In the genomic region with DNA sequence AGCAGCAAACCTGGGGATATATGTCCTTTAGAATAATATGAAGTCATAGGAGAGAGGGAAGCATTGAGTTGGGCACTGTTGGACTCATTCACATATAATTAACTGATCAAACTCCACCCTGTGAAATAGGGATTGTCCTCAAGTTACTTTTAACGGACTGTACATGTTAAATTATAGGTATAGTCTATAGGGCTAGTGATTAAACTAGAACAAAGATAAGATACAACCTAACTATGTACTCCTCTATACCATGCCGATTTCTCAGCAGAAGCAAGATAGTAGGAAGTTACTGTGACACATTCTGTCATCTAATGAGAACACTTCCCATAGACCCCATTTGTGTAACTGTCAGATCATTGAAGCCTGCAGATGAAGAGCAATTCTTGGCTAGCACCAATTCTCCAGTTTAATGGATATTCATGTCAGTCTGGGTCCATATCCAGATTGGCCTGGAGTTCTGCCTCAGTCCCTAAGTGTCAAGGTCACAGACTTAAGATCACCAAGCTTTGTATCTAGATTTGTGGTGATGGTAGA, we compare ENCODE assay signal across 18 mouse cellular contexts. TPM values are rescaled to one million over a fixed set of nuclear protein-coding genes. Genes with fewer than 3 reads are reported as not detected.
A peak's percentile ranks its signal among the peaks of the same experiment; 100 is the strongest.
DNase-seq lines count a peak whose midpoint lies in the region; ATAC-seq and TF ChIP-seq lines count a peak whose summit lies in the region.
"Had no signal": no experiment of that assay in that cellular context is flagged by ENCODE, and none has a peak within 500 bp of the region (broad histone marks: within the 10 kb centered on the region; RNA-seq: fewer than 3 reads in every experiment).

No protein-coding gene starts in this region.

- ATAC-seq in liver, embryonic 11.5 days (replicated peaks; ENCODE audit: low FRiP score), result no peak
- ATAC-seq in liver, embryonic 12.5 days, result no peak
- ATAC-seq: forebrain, embryonic 16.5 days had no signal

- no peak overlapping the region for H3K27ac ChIP-seq in liver, embryonic 11.5 days (ENCODE audit: low read depth, low read length)
- H3K27ac ChIP-seq in liver, embryonic 12.5 days, result no peak overlapping the region
- no peak overlapping the region for H3K27ac ChIP-seq in testis, adult 2 months (ENCODE audit: control insufficient read depth, insufficient read depth, low read depth, low read length)
- H3K27ac ChIP-seq: embryonic facial prominence, embryonic 13.5 days; forebrain, embryonic 12.5 days; hindbrain, embryonic 10.5 days; hindbrain, embryonic 14.5 days had no signal

- H3K9me3 ChIP-seq in liver, embryonic 11.5 days (ENCODE audit: control insufficient read depth, low read length), result no peaks in the 10 kb centered on the region
- H3K9me3 ChIP-seq in liver, embryonic 12.5 days (replicated peaks), result no peaks in the 10 kb centered on the region
- H3K9me3 ChIP-seq: embryonic facial prominence, embryonic 13.5 days; forebrain, embryonic 12.5 days; G1E; heart, embryonic 12.5 days; hindbrain, embryonic 10.5 days had no signal

- no peak overlapping the region for H3ac ChIP-seq in myocyte (ENCODE audit: control insufficient read depth, insufficient read length)

- H3K4me1 ChIP-seq in liver, embryonic 11.5 days (replicated peaks; ENCODE audit: control insufficient read depth, insufficient read depth, low read length), result peaks cover 26% of the 10 kb centered on the region
- peaks cover 67% of the 10 kb centered on the region for H3K4me1 ChIP-seq in liver, embryonic 12.5 days
- peaks cover 14% of the 10 kb centered on the region for H3K4me1 ChIP-seq in testis, adult 2 months (ENCODE audit: control insufficient read depth, insufficient read depth, low read length)

- peaks cover 52% of the 10 kb centered on the region for H3K79me2 ChIP-seq in myocyte (ENCODE audit: control insufficient read depth, insufficient read depth)

- no peaks in the 10 kb centered on the region for H3K36me3 ChIP-seq in liver, embryonic 11.5 days (ENCODE audit: control insufficient read depth, insufficient read depth, low read length)
- peaks cover 9% of the 10 kb centered on the region; the same call in 1 of the 2 replicates for H3K36me3 ChIP-seq in liver, embryonic 12.5 days
- no peaks in the 10 kb centered on the region; the same call in none of the 2 replicates for H3K36me3 ChIP-seq in testis, adult 2 months (ENCODE audit: control insufficient read depth, insufficient read depth, low read length)
- peaks cover 10% of the 10 kb centered on the region for H3K36me3 ChIP-seq in myocyte (ENCODE audit: control insufficient read depth, insufficient read depth)

- no peak for TF ChIP-seq CTCF in testis, adult 2 months (IDR thresholded peaks at IDR 0.05; ENCODE audit: control insufficient read depth, insufficient read depth, insufficient replicate concordance, low read depth, low read length)

- TF ChIP-seq POLR2A in testis, adult 2 months (IDR thresholded peaks at IDR 0.05; ENCODE audit: control insufficient read depth, low read depth, low read length), result no peak
- TF ChIP-seq POLR2A in myocyte (IDR thresholded peaks at IDR 0.05; ENCODE audit: insufficient read length, low read depth), result no peak

- H3K27me3 ChIP-seq in liver, embryonic 11.5 days (replicated peaks; ENCODE audit: control insufficient read depth, insufficient read depth, low read length), result no peaks in the 10 kb centered on the region
- peaks cover 21% of the 10 kb centered on the region for H3K27me3 ChIP-seq in liver, embryonic 12.5 days (replicated peaks)
- no peaks in the 10 kb centered on the region for H3K27me3 ChIP-seq in testis, adult 2 months (ENCODE audit: control insufficient read depth, insufficient read depth, low read length)
- no peaks in the 10 kb centered on the region for H3K27me3 ChIP-seq in myocyte (ENCODE audit: control insufficient read depth, insufficient read depth, insufficient read length)
- H3K27me3 ChIP-seq: embryonic facial prominence, embryonic 13.5 days; forebrain, embryonic 12.5 days; heart, embryonic 12.5 days had no signal

- no peak for DNase-seq in liver, embryonic 11.5 days (ENCODE audit: low spot score)
- no peak for DNase-seq in testis, postnatal 10 days (ENCODE audit: low spot score)
- DNase-seq in B cell, adult 2 months, result no peak
- DNase-seq in kidney, postnatal 4 days, result no peak
- DNase-seq: adrenal gland, postnatal 10 days; cerebellum, adult 9-10 months; cerebellum, postnatal 25 days; gastrocnemius, postnatal 25 days had no signal

- WGBS in liver, embryonic 11.5 days, result 80% methylated on average over 2 of the region's 2 CpGs
- WGBS in liver, embryonic 12.5 days (ENCODE audit: insufficient replicate concordance), result 45% methylated on average over 2 of the region's 2 CpGs

- H3K4me3 ChIP-seq in liver, embryonic 11.5 days (ENCODE audit: low read depth, low read length), result no peak overlapping the region
- no peak overlapping the region for H3K4me3 ChIP-seq in liver, embryonic 12.5 days
- peak overlapping the region; percentile 65; the same call in 1 of the 2 replicates for H3K4me3 ChIP-seq in testis, adult 2 months (ENCODE audit: control insufficient read depth, low read depth, low read length)
- H3K4me3 ChIP-seq in myocyte, result peak overlapping the region; percentile 95
- H3K4me3 ChIP-seq: embryonic facial prominence, embryonic 13.5 days; forebrain, embryonic 12.5 days; heart, embryonic 12.5 days had no signal

- H3K9ac ChIP-seq in liver, embryonic 11.5 days (ENCODE audit: low read depth, low read length), result no peak overlapping the region
- H3K9ac ChIP-seq in liver, embryonic 12.5 days, result no peak overlapping the region
- H3K9ac ChIP-seq: embryonic facial prominence, embryonic 13.5 days; forebrain, embryonic 12.5 days; heart, embryonic 12.5 days; hindbrain, embryonic 14.5 days had no signal

- peak overlapping the region; percentile 85; the same call in 1 of the 2 replicates for H3K4me2 ChIP-seq in liver, embryonic 11.5 days
- no peak overlapping the region for H3K4me2 ChIP-seq in liver, embryonic 12.5 days
- H3K4me2 ChIP-seq in myocyte (ENCODE audit: low read depth), result peak overlapping the region; percentile 82
- H3K4me2 ChIP-seq: heart, embryonic 12.5 days had no signal

TF ChIP-seq in myocyte, 11 proteins besides CTCF, POLR2A, EP300 and RAD21:
- TF ChIP-seq TCF3 (IDR thresholded peaks at IDR 0.05; ENCODE audit: insufficient read length, low read depth) (no peak), MYOG (IDR thresholded peaks at IDR 0.05; ENCODE audit: control insufficient read depth in 1 of 3, insufficient read depth in 1 of 3, insufficient read length in 2 of 3, low read depth in 2 of 3) (no peak), USF1 (IDR thresholded peaks at IDR 0.05; ENCODE audit: low read depth) (no peak), TCF12 (IDR thresholded peaks at IDR 0.05; ENCODE audit: insufficient read depth, poor library complexity, severe bottlenecking) (no peak), POLR2AphosphoS2 (IDR thresholded peaks at IDR 0.05; ENCODE audit: insufficient read length, low read depth) (no peak), REST (IDR thresholded peaks at IDR 0.05; ENCODE audit: insufficient read depth, insufficient read length) (no peak)

RNA-seq across cellular contexts. Expression of gene Pkm, which starts 1.7 kb away (rescaled TPM):
- 1,209 and 1,320 TPM in 2 replicates for polyA plus RNA-seq in liver, embryonic 11.5 days (2014; fragmentation: Nextera tagmentation; extraction: Ambion mirVana)
- 439 and 489 TPM in 2 replicates for polyA plus RNA-seq in liver, embryonic 12.5 days (2016; fragmentation: Nextera tagmentation; extraction: Ambion mirVana)
- 491 and 510 TPM in 2 replicates for polyA plus RNA-seq in testis, adult 2 months (2012; rRNA removed)
- polyA plus RNA-seq in myocyte (2012; fragmentation: generic; extraction: Trizol), result 3,717 TPM

RNA-seq across cellular contexts. Expression of gene Gramd2, which starts 25.4 kb away (rescaled TPM):
- polyA plus RNA-seq in liver, embryonic 11.5 days (2014; fragmentation: Nextera tagmentation; extraction: Ambion mirVana), result 0.16 and 0.25 TPM in 2 replicates
- polyA plus RNA-seq in liver, embryonic 12.5 days (2016; fragmentation: Nextera tagmentation; extraction: Ambion mirVana), result 0.04 and 0.07 TPM in 2 replicates
- polyA plus RNA-seq in testis, adult 2 months (2012; rRNA removed), result 14.5 and 17.9 TPM in 2 replicates
- polyA plus RNA-seq in myocyte (2012; fragmentation: generic; extraction: Trizol), result 1.5 TPM
- polyA plus RNA-seq: G1E had no signal

RNA-seq across cellular contexts. Expression of gene Parp6, which starts 37.4 kb away (rescaled TPM):
- polyA plus RNA-seq in liver, embryonic 11.5 days (2014; fragmentation: Nextera tagmentation; extraction: Ambion mirVana), result 13.8 and 17.2 TPM in 2 replicates
- polyA plus RNA-seq in liver, embryonic 12.5 days (2016; fragmentation: Nextera tagmentation; extraction: Ambion mirVana), result 6.4 and 7.5 TPM in 2 replicates
- polyA plus RNA-seq in testis, adult 2 months (2012; rRNA removed), result 34.5 and 35.6 TPM in 2 replicates
- 11.4 TPM for polyA plus RNA-seq in myocyte (2012; fragmentation: generic; extraction: Trizol)

Comparison
In these comparisons a context has a peak if more than half of its experiments do, and no peak if none do; other contexts are left out.
1. H3K4me3 ChIP-seq: peak in testis, adult 2 months (single experiment) and myocyte (single experiment); none in liver, embryonic 11.5 days (single experiment) and liver, embryonic 12.5 days (single experiment).